Mouse (Mus musculus) embryonic facial prominence, embryonic 11.5 days (tissue): ENCODE measurements at regions not wholly inside any gene's neighbourhood (a gene's known extent, or its start where the extent isn't known, plus 50 kb on each side); places are given as distances from the start of the nearest gene placed in this dataset.

Experiments used
- ATAC-seq: fragments of 200-750 bp; cut with Nextera tagmentation; replicated peaks from 2 replicates; pipeline ENCODE4 v1.8.0; 2017; ENCODE audit warnings: low read depth; ENCODE audit not compliant: insufficient number of reproducible peaks, low FRiP score, low TSS enrichment
- DNase-seq: peaks from one replicate; pipeline ENCODE4 v3.0.0-alpha.2; 2015; ENCODE audit warnings: low spot score
- H3K27ac ChIP-seq: fragments of 300-500 bp; sonication (generic); replicated peaks from 2 replicates; pipeline ENCODE4 v1.5.1; 2014; ENCODE audit warnings: mild to moderate bottlenecking, low read depth, low read length, control low read depth
- H3K27me3 ChIP-seq: fragments of 300-500 bp; sonication (generic); 2 replicates; pipeline ENCODE4 v1.6.1; 2014; ENCODE audit warnings: mild to moderate bottlenecking, low read length, moderate library complexity, mixed read lengths; ENCODE audit not compliant: control insufficient read depth, insufficient read depth
- H3K36me3 ChIP-seq: fragments of 300-500 bp; sonication (generic); replicated peaks from 2 replicates; pipeline ENCODE4 v1.6.1; 2014; ENCODE audit warnings: low read depth, mild to moderate bottlenecking, low read length, moderate library complexity, mixed read lengths; ENCODE audit not compliant: control insufficient read depth, insufficient read depth
- H3K4me1 ChIP-seq: fragments of 300-500 bp; sonication (generic); 2 replicates; pipeline ENCODE4 v1.6.1; 2014; ENCODE audit warnings: low read length, mixed read lengths; ENCODE audit not compliant: control insufficient read depth, insufficient read depth
- H3K4me2 ChIP-seq: fragments of 300-500 bp; sonication (generic); 2 replicates; pipeline ENCODE4 v1.6.1; 2014; ENCODE audit warnings: low read depth, mild to moderate bottlenecking, control low read depth, low read length, moderate library complexity
- H3K4me3 ChIP-seq: fragments of 300-500 bp; sonication (generic); 2 replicates; pipeline ENCODE4 v1.5.1; 2014; ENCODE audit warnings: low read depth, low read length, control low read depth
- H3K9ac ChIP-seq: fragments of 300-500 bp; sonication (generic); replicated peaks from 2 replicates; pipeline ENCODE4 v1.6.1; 2014; ENCODE audit warnings: mild to moderate bottlenecking, control low read depth, low read length
- H3K9me3 ChIP-seq: fragments of 300-500 bp; sonication (generic); replicated peaks from 2 replicates; pipeline ENCODE4 v1.6.1; 2016; ENCODE audit warnings: mild to moderate bottlenecking, low read length, inconsistent platforms, mixed read lengths; ENCODE audit not compliant: control insufficient read depth
- WGBS: fragments of 180-500 bp; shearing (Covaris S2); extraction: QIAGEN DNeasy Blood & Tissue Kit; methylation state at CpG from one replicate; pipeline ENCODE4 v1.1.7; 2014; 5-methylcytosine and 5-hydroxymethylcytosine counted together

DNA sequence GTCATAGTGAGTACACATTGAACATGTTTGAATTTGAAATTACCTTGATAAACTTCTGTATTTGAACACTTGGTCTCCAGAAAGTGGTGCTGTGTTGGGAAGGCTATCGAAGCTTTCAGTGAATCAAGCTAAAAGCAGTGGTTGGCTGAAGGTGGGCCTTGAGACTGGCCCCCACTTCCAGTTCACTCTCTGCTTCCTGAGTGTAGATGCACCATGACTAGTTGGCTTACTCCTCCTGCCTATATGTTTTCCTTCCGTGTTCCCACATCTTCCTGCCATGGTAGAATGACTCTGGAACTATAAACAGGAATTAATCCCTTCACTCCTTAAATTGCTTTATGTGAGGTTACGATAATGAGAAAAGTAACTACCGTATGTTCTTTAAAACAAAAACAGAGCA lies 522.4 kb upstream of the Frg1 start:
- H3K4me2 ChIP-seq, result no peak overlapping the region
- no peaks in the 10 kb centered on the region for H3K36me3 ChIP-seq
- ATAC-seq (no peak), DNase-seq (no peak)
- H3K4me1 ChIP-seq, result no peaks in the 10 kb centered on the region
- H3K27ac ChIP-seq, result no peak overlapping the region
- no peaks in the 10 kb centered on the region for H3K27me3 ChIP-seq
- WGBS, result 85% methylated on average over 4 of the region's 4 CpGs
- H3K9me3 ChIP-seq, result no peaks in the 10 kb centered on the region
- no peak overlapping the region for H3K9ac ChIP-seq
- H3K4me3 ChIP-seq, result no peak overlapping the region

DNA sequence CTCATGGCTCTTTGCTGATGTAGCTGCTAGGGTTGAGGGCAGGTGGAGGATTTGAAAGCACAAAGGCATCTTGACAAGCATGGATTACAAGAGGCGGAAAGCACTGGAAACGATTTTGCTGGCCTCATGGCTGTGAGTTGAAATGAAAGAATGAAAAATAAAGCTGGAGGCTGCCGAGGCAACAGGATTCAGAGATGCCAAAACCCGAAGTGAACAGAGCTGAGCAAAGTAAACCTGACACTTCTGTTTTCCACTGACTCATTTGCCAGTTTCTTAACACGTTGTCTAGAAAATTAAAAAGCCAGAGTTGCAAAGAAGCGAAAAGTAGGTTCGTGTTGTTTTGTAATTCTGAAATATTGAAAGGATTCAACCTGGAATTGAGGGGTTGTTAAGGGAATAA lies 504.2 kb upstream of the Frg1 start:
- H3K9ac ChIP-seq, result no peak overlapping the region
- H3K4me2 ChIP-seq, result no peak overlapping the region
- no peaks in the 10 kb centered on the region for H3K9me3 ChIP-seq
- no peak for DNase-seq
- H3K36me3 ChIP-seq, result no peaks in the 10 kb centered on the region
- no peaks in the 10 kb centered on the region for H3K4me1 ChIP-seq
- no peaks in the 10 kb centered on the region for H3K27me3 ChIP-seq
- no peak for ATAC-seq
- H3K27ac ChIP-seq, result no peak overlapping the region
- H3K4me3 ChIP-seq, result no peak overlapping the region
- 80% methylated on average over 7 of the region's 7 CpGs for WGBS

DNA sequence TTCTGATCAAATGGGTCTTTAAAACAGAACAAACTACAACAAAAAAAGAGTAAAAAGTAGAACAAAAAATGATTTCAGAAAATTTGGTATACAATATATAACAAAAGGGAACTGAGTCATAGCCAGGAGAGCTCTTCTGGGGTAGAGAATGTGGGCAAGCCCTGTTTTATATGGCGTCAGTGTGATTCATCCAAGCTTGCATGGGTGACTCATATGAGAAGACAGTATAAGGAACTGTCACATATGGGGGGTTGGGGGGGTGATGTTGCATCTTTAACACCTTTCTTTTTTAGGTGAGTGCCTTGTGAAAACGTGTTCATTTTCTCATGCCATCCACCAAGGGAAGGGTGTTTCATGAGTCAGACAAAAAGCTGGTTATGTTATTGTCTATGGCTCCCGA lies 503.7 kb upstream of the Frg1 start:
- Histone ChIP-seq H3K27me3 (no peaks in the 10 kb centered on the region), H3K36me3 (no peaks in the 10 kb centered on the region), H3K9ac (no peak overlapping the region), H3K4me1 (no peaks in the 10 kb centered on the region), H3K27ac (no peak overlapping the region), H3K4me2 (no peak overlapping the region), H3K9me3 (no peaks in the 10 kb centered on the region), H3K4me3 (no peak overlapping the region)
- 88% methylated on average over 3 of the region's 3 CpGs for WGBS
- ATAC-seq, result no peak
- DNase-seq, result no peak

DNA sequence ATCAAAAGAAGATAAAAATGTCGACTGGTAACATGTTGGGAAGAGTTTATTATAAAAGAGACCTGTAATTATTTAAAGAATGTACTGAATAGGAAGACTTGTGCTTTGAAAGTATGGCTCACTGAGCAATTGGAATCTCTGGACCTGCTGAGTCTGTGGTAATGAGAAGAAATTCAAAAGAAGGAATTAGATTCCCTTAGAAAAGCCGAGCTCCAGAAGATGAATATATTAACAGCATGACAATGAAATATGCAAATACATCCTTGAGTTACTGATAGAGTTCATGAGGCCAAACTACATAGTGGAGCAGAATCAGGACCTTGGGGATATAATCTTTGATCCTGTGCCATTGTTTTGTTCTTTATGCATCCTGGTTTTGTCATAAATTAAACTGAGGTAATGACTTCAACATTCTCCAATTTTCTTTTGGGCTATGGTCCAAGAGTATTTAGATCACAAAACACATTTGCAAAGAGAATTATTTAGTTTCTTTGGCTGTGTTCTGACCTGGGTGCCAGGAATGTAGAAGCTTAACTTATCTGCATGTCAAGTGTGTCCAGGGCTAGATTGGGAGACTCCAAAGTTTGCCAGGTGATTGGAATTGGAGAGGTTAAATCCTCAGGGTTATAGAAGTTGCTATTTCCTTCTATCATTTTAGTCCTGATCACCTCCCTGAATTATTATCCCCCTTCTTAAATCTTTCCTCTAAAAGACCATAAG lies 461.3 kb upstream of the Frg1 start:
- no peaks in the 10 kb centered on the region for H3K36me3 ChIP-seq
- no peaks in the 10 kb centered on the region for H3K9me3 ChIP-seq
- ATAC-seq (no peak), DNase-seq (no peak)
- H3K27me3 ChIP-seq, result no peaks in the 10 kb centered on the region
- 52% methylated on average over 2 of the region's 2 CpGs for WGBS
- H3K9ac ChIP-seq, result no peak overlapping the region
- H3K4me3 ChIP-seq, result no peak overlapping the region
- H3K4me1 ChIP-seq, result no peaks in the 10 kb centered on the region
- no peak overlapping the region for H3K27ac ChIP-seq
- no peak overlapping the region for H3K4me2 ChIP-seq

DNA sequence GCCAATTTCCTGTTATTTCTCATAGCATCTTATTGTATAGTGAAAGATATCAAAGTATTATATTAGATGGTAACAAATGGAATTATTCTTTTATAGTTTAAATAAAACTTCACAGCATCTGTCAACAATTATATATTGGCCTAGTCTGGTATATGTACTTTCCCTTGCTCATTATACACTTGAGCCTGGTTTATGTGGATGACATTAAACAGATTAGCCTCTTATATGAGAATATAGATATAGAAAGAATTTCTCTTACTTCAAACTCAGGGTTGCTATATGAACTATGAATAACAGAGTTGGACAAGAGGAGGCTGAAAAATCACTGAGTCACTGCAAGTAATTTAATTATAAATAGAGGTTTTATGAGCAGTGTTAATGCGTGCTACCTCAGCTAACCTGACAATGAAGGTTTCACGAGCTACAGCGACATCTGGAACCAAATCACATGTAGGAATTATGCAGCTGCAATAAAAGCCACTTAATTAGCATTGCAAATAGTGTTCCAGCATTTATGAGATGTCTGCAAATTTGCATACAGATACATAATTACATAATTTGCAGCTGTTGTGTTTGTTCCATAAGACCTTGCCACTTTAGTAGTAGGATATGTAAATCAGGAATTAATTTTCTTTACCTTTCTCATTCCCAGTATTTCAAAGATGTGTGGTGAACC lies 452.9 kb upstream of the Frg1 start:
- DNase-seq, result no peak
- ATAC-seq, result no peak

DNA sequence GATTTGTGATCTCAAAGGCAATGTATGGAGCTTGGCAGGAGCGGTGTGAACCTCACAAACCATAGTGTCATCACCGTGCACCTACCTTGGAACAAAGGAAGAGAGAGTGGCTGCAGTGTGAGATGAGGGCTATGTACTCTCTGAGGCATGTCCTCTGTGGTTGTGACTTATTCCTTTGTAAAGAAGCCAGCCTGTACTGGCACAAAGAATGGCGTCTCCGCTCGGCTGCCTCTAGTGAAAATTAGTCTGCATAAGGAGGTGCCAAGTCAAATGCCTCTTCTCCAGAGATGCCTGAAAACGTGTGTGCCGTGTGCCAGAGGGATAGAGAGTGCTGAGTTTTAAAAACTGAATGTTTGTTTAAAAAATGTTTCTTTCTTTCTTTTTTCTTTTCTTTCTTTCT lies 444.0 kb upstream of the Frg1 start:
- ATAC-seq (no peak), DNase-seq (no peak)
- H3K9ac ChIP-seq, result no peak overlapping the region
- no peak overlapping the region for H3K4me3 ChIP-seq
- 91% methylated on average over 7 of the region's 7 CpGs for WGBS
- H3K27ac ChIP-seq, result no peak overlapping the region
- H3K4me1 ChIP-seq, result no peaks in the 10 kb centered on the region
- no peak overlapping the region for H3K4me2 ChIP-seq
- no peaks in the 10 kb centered on the region for H3K27me3 ChIP-seq
- no peaks in the 10 kb centered on the region for H3K9me3 ChIP-seq
- no peaks in the 10 kb centered on the region for H3K36me3 ChIP-seq

More for the DNA sequence above, 452.9 kb upstream of the Frg1 start:
- Histone ChIP-seq H3K27ac (no peak overlapping the region), H3K27me3 (no peaks in the 10 kb centered on the region), H3K9ac (no peak overlapping the region), H3K4me2 (no peak overlapping the region), H3K4me3 (no peak overlapping the region), H3K4me1 (no peaks in the 10 kb centered on the region), H3K36me3 (no peaks in the 10 kb centered on the region), H3K9me3 (no peaks in the 10 kb centered on the region)
- 85% methylated on average over 3 of the region's 3 CpGs for WGBS

DNA sequence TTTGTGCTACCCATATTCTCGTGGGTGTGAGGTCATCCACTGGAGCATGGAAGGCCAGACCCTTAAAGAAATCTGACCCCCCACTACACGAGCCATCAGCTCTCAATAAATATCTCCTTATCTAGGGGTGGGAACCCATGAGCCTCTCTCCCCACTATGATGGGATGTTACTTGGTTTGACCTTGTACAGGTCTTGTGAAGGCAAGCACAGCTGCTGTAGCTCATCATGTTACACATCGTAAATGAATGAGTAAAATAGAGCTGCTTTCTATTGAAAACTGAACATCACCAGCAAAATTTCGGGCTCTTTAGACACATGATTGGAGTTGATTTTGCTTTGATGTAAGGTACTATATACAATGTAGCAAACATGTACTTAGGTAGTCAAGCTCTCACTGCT lies 414.8 kb upstream of the Frg1 start:
- ATAC-seq, result no peak
- DNase-seq, result no peak
- H3K9ac ChIP-seq, result no peak overlapping the region
- WGBS, result 63% methylated on average over 4 of the region's 4 CpGs
- H3K4me2 ChIP-seq, result no peak overlapping the region
- H3K9me3 ChIP-seq, result no peaks in the 10 kb centered on the region
- no peaks in the 10 kb centered on the region for H3K27me3 ChIP-seq
- no peak overlapping the region for H3K27ac ChIP-seq
- no peaks in the 10 kb centered on the region for H3K36me3 ChIP-seq
- no peaks in the 10 kb centered on the region for H3K4me1 ChIP-seq
- no peak overlapping the region for H3K4me3 ChIP-seq

DNA sequence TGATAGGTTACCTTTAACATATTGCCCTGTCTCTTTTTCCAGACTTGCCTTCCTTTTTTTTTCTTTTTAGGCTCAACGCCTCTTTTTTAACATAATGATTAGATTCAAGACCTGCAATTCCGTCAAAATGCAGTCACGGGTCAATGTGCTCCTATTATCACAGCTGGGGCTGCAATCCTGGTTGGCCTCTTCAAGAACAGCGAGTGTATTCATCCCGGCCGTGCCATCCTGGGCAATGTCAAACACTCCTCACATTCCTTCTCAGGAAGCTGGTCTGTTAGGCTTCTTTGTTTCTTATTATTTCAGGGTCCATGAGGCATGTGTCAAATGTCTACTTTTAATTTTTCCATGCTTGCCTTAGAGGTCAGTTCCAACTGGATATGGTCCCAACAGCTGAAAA lies 413.5 kb upstream of the Frg1 start:
- no peak overlapping the region for H3K4me2 ChIP-seq
- H3K36me3 ChIP-seq, result no peaks in the 10 kb centered on the region
- no peak overlapping the region for H3K27ac ChIP-seq
- ATAC-seq (0 out of 2 replicates have a peak, but pooled peaks have one; percentile 29), DNase-seq (peak; percentile 62)
- H3K4me3 ChIP-seq, result no peak overlapping the region
- no peaks in the 10 kb centered on the region for H3K9me3 ChIP-seq
- H3K27me3 ChIP-seq, result no peaks in the 10 kb centered on the region
- 21% methylated on average over 6 of the region's 6 CpGs for WGBS
- no peak overlapping the region for H3K9ac ChIP-seq
- H3K4me1 ChIP-seq, result no peaks in the 10 kb centered on the region
